In genomic region chr10:117282551-117282950, GRCm38 (mm10) we compare ENCODE assay signal across 14 mouse cellular contexts. TPM values are rescaled to one million over a fixed set of nuclear protein-coding genes. Genes with fewer than 3 reads are reported as not detected.
"Had no signal": no experiment of that assay in that cellular context is flagged by ENCODE, and none has a peak within 500 bp of the region (broad histone marks: within the 10 kb centered on the region; RNA-seq: fewer than 3 reads in every experiment).

No protein-coding gene starts in this region.

- H3K36me3 ChIP-seq: limb, embryonic 15.5 days; liver, embryonic 13.5 days; midbrain, embryonic 13.5 days had no signal

- H3K9ac ChIP-seq: limb, embryonic 15.5 days; liver, embryonic 13.5 days; midbrain, embryonic 13.5 days had no signal

- DNase-seq: kidney, adult 18-20 months; liver, embryonic 13.5 days; right cerebral cortex, adult 18-20 months had no signal

- H3K4me3 ChIP-seq: left cerebral cortex, adult 2 months; limb, embryonic 15.5 days; midbrain, embryonic 13.5 days had no signal

- H3K27me3 ChIP-seq: limb, embryonic 15.5 days; liver, embryonic 13.5 days; midbrain, embryonic 13.5 days had no signal

- H3K4me1 ChIP-seq: limb, embryonic 15.5 days; liver, embryonic 13.5 days; midbrain, embryonic 13.5 days had no signal

- H3K4me2 ChIP-seq: limb, embryonic 15.5 days; midbrain, embryonic 13.5 days had no signal

- ATAC-seq: midbrain, embryonic 13.5 days had no signal

- H3K27ac ChIP-seq: left cerebral cortex, adult 2 months; limb, embryonic 15.5 days; liver, embryonic 13.5 days; midbrain, embryonic 13.5 days had no signal

- H3K9me3 ChIP-seq: limb, embryonic 15.5 days; liver, embryonic 13.5 days; midbrain, embryonic 13.5 days had no signal

RNA-seq across cellular contexts. Expression of gene Lyz1, which starts 10.1 kb away (rescaled TPM):
- total RNA-seq: midbrain, postnatal 0 days had no signal
- polyA plus RNA-seq: kidney, embryonic 14.5 days; limb, embryonic 11.5 days; liver, embryonic 13.5 days; midbrain, embryonic 13.5 days; midbrain, postnatal 0 days; neural tube, embryonic 14.5 days had no signal

RNA-seq across cellular contexts. Expression of gene 9530003J23Rik, which starts 44.0 kb away (rescaled TPM):
- total RNA-seq: layer of hippocampus, adult 8-10 months; layer of hippocampus, postnatal 14 days; left cerebral cortex, adult 2 months; left cerebral cortex, postnatal 14 days; midbrain, postnatal 0 days had no signal
- polyA plus RNA-seq: kidney, embryonic 14.5 days; large intestine, adult 2 months; limb, embryonic 15.5 days; liver, embryonic 13.5 days; midbrain, embryonic 13.5 days; neural tube, embryonic 14.5 days had no signal
